Mouse (Mus musculus) forebrain, embryonic 12.5 days (tissue): Measurements from ENCODE around the gene Gm49383. TPM values are rescaled to one million over a fixed set of nuclear protein-coding genes. Genes with fewer than 3 reads are reported as not detected.

Source experiments
- ATAC-seq: fragments of 200-750 bp; cut with Nextera tagmentation; 2 replicates; pipeline ENCODE4 v1.8.0; 2017; ENCODE audit warnings: moderate TSS enrichment; ENCODE audit not compliant: low FRiP score
- H3K27ac ChIP-seq: fragments of 300-500 bp; sonication (generic); 2 replicates; pipeline ENCODE4 v1.5.1; 2016; ENCODE audit warnings: mild to moderate bottlenecking
- H3K27me3 ChIP-seq: fragments of 300-500 bp; sonication (generic); 2 replicates; pipeline ENCODE4 v1.6.1; 2016; ENCODE audit warnings: mild to moderate bottlenecking
- H3K36me3 ChIP-seq: fragments of 300-500 bp; sonication (generic); replicated peaks from 2 replicates; pipeline ENCODE4 v1.6.1; 2016; ENCODE audit warnings: mild to moderate bottlenecking
- H3K4me1 ChIP-seq: fragments of 300-500 bp; sonication (generic); 2 replicates; pipeline ENCODE4 v1.6.1; 2016
- H3K4me2 ChIP-seq: fragments of 300-500 bp; sonication (generic); 2 replicates; pipeline ENCODE4 v1.6.1; 2016; ENCODE audit warnings: mild to moderate bottlenecking, moderate library complexity
- H3K4me3 ChIP-seq: fragments of 300-500 bp; sonication (generic); replicated peaks from 2 replicates; pipeline ENCODE4 v1.5.1; 2016; ENCODE audit warnings: mild to moderate bottlenecking
- H3K9ac ChIP-seq: fragments of 300-500 bp; sonication (generic); 2 replicates; pipeline ENCODE4 v1.6.1; 2016; ENCODE audit warnings: mild to moderate bottlenecking
- H3K9me3 ChIP-seq: fragments of 300-500 bp; sonication (generic); 2 replicates; pipeline ENCODE4 v1.6.1; 2016
- WGBS: fragments of 180-500 bp; shearing (Covaris S2); methylation state at CpG from one replicate; pipeline ENCODE4 v1.1.7; 2016; 5-methylcytosine and 5-hydroxymethylcytosine counted together
- microRNA-seq: library from miRNA; unstranded; fragments of <30 nt; microRNA quantifications from one replicate; pipeline ENCODE4, GENCODE M21; 2017
- polyA plus RNA-seq: library from polyadenylated mRNA; unstranded; fragments of >200 nt; fragmentation: Nextera tagmentation; extraction: Ambion mirVana; gene quantifications from 2 replicates; pipeline ENCODE4 v1.2.1, GENCODE M21; 2016

The Gm49383 gene
- polyA plus RNA-seq, 1 experiment from 2014 or later, result 41.0 TPM

GRCm38 (mm10) chr12:69156436-69156835, 40.5 kb downstream of the Gm49383 start:
- H3K9me3 ChIP-seq, result no peaks in the 10 kb centered on the region
- WGBS, result 92% methylated on average over 4 of the region's 4 CpGs
- ATAC-seq, result no peak
- peaks cover 23% of the 10 kb centered on the region for H3K36me3 ChIP-seq
- no peak overlapping the region for H3K9ac ChIP-seq
- peaks cover 9% of the 10 kb centered on the region for H3K4me1 ChIP-seq
- no peak overlapping the region for H3K4me2 ChIP-seq
- no peak overlapping the region for H3K27ac ChIP-seq
- H3K4me3 ChIP-seq, result no peak overlapping the region
- no peaks in the 10 kb centered on the region for H3K27me3 ChIP-seq

- Histone ChIP-seq H3K9ac (no peak overlapping the region), H3K4me2 (no peak overlapping the region), H3K9me3 (no peaks in the 10 kb centered on the region), H3K4me3 (no peak overlapping the region), H3K36me3 (peaks cover 23% of the 10 kb centered on the region), H3K27ac (no peak overlapping the region), H3K4me1 (peaks cover 9% of the 10 kb centered on the region), H3K27me3 (no peaks in the 10 kb centered on the region)
- WGBS, result 81% methylated on average over 2 of the region's 2 CpGs
- ATAC-seq, result no peak
These were observed 41.0 kb downstream of the Gm49383 start for GRCm38 (mm10) chr12:69155923-69156322.

GRCm38 (mm10) chr12:69150049-69150448, 46.9 kb downstream of the Gm49383 start:
- ATAC-seq, result no peak
- Histone ChIP-seq H3K9ac (no peak overlapping the region), H3K4me2 (no peak overlapping the region), H3K9me3 (no peaks in the 10 kb centered on the region), H3K27ac (no peak overlapping the region), H3K36me3 (0 out of 2 replicates have a peak, but pooled peaks cover under 1% of the 10 kb centered on the region), H3K27me3 (no peaks in the 10 kb centered on the region), H3K4me1 (no peaks in the 10 kb centered on the region), H3K4me3 (no peak overlapping the region)
- WGBS, result 88% methylated on average over 13 of the region's 13 CpGs

GRCm38 (mm10) chr12:69147166-69147735, 49.7 kb downstream of the Gm49383 start:
- H3K4me2 ChIP-seq, result no peak overlapping the region
- no peak overlapping the region for H3K4me3 ChIP-seq
- H3K9ac ChIP-seq, result no peak overlapping the region
- no peaks in the 10 kb centered on the region for H3K27me3 ChIP-seq
- H3K36me3 ChIP-seq, result no peaks in the 10 kb centered on the region
- H3K4me1 ChIP-seq, result no peaks in the 10 kb centered on the region
- WGBS, result 94% methylated on average over 5 of the region's 5 CpGs
- H3K9me3 ChIP-seq, result no peaks in the 10 kb centered on the region
- no peak overlapping the region for H3K27ac ChIP-seq
- no peak for ATAC-seq

GRCm38 (mm10) chr12:69143460-69143859, 53.4 kb downstream of the Gm49383 start:
- Histone ChIP-seq H3K27ac (no peak overlapping the region), H3K27me3 (no peaks in the 10 kb centered on the region), H3K4me2 (no peak overlapping the region), H3K9ac (no peak overlapping the region), H3K36me3 (no peaks in the 10 kb centered on the region), H3K4me1 (no peaks in the 10 kb centered on the region), H3K4me3 (no peak overlapping the region), H3K9me3 (no peaks in the 10 kb centered on the region)
- no peak for ATAC-seq
- WGBS, result 69% methylated on average over 6 of the region's 6 CpGs

GRCm38 (mm10) chr12:69139841-69140240, 57.1 kb downstream of the Gm49383 start:
- Histone ChIP-seq H3K4me3 (no peak overlapping the region), H3K27ac (no peak overlapping the region), H3K4me2 (no peak overlapping the region), H3K4me1 (no peaks in the 10 kb centered on the region), H3K36me3 (no peaks in the 10 kb centered on the region), H3K9me3 (no peaks in the 10 kb centered on the region), H3K9ac (no peak overlapping the region), H3K27me3 (no peaks in the 10 kb centered on the region)
- no peak for ATAC-seq
- 90% methylated on average over 7 of the region's 7 CpGs for WGBS

- WGBS, result 89% methylated on average over 3 of the region's 3 CpGs
- Histone ChIP-seq H3K27me3 (no peaks in the 10 kb centered on the region), H3K9ac (no peak overlapping the region), H3K27ac (no peak overlapping the region), H3K4me2 (no peak overlapping the region), H3K4me3 (no peak overlapping the region), H3K4me1 (no peaks in the 10 kb centered on the region), H3K9me3 (no peaks in the 10 kb centered on the region), H3K36me3 (no peaks in the 10 kb centered on the region)
- no peak for ATAC-seq
These were observed 57.7 kb downstream of the Gm49383 start for GRCm38 (mm10) chr12:69139201-69139600.

Small RNA genes within 50 kb of the gene (microRNA-seq; reads per million reads assigned to microRNA genes)
- gene Gm47287 (not detected), gene Gm47295 (1.7 reads per million)

Other genes starting within 250 kb of the Gm49383 start
- gene Rps29, start 37.9 kb downstream of the Gm49383 start, polyA plus RNA-seq, result 1,451 and 1,514 TPM in 2 replicates
- 29.7 and 32.0 TPM in 2 replicates for gene Lrr1, start 28.3 kb downstream of the Gm49383 start, polyA plus RNA-seq
- 480 and 487 TPM in 2 replicates for gene Rpl36al, start 13.0 kb downstream of the Gm49383 start, polyA plus RNA-seq
- 45.6 and 46.6 TPM in 2 replicates for gene Mgat2, start 12.9 kb downstream of the Gm49383 start, polyA plus RNA-seq
- gene Dnaaf2, start 1.3 kb upstream of the Gm49383 start, polyA plus RNA-seq, result 15.0 and 17.4 TPM in 2 replicates
- gene Gm49384, start 7.2 kb upstream of the Gm49383 start, polyA plus RNA-seq, result 31.2 and 37.9 TPM in 2 replicates
- 26.3 and 27.1 TPM in 2 replicates for gene Pole2, start 31.1 kb upstream of the Gm49383 start, polyA plus RNA-seq
- 3.5 and 5.5 TPM in 2 replicates for gene Klhdc1, start 44.1 kb upstream of the Gm49383 start, polyA plus RNA-seq
- gene Klhdc2, start 99.6 kb upstream of the Gm49383 start, polyA plus RNA-seq, result 243 and 245 TPM in 2 replicates
- gene Nemf, start 160.1 kb upstream of the Gm49383 start, polyA plus RNA-seq, result 93.3 and 98.4 TPM in 2 replicates
- gene Arf6, start 175.0 kb upstream of the Gm49383 start, polyA plus RNA-seq, result 46.8 and 54.6 TPM in 2 replicates
- 2.1 and 2.3 TPM in 2 replicates for gene Gm9887, start 175.4 kb upstream of the Gm49383 start, polyA plus RNA-seq